Mouse (Mus musculus) embryonic fibroblast, embryonic 13.5 days (primary cell): ENCODE results near the gene Ndst2.

ENCODE experiments used
- CTCF ChIP-seq: IDR thresholded peaks from 2 replicates; pipeline ENCODE4 v1.5.1; 2011; ENCODE audit warnings: mild to moderate bottlenecking, control low read depth, low read length, moderate library complexity, borderline replicate concordance; ENCODE audit not compliant: insufficient read depth
- POLR2A ChIP-seq: IDR thresholded peaks from 2 replicates; pipeline ENCODE4 v1.6.1; 2011; ENCODE audit warnings: low read depth, mild to moderate bottlenecking, control low read depth, low read length, moderate library complexity

DNA sequence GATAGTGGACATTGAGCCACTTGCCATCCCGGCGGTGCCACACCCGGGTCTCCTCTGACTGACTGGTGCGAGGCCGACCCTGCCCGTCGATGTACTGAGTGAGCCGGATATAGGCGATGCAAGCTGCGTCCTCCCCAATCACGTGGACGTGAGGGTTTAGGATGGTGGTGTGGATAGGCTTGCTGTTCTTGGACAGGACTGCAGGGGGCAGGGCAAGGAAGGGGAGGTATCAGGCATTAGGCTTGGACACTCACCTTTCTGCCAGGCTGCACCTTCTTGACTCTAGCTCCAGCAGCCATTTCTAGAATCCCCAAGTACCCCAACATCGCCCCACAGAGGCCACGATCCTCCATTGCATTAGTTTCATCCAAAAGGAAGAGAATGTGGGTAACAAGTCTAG lies 2.9 kb upstream of the Ndst2 start:
- TF ChIP-seq POLR2A (no peak), CTCF (peak; percentile 70; the same call in 1 of the 2 replicates)
